Mouse (Mus musculus) heart, postnatal 25 days (tissue): ENCODE measurements around the gene Tas2r144. TPM values are rescaled to one million over a fixed set of nuclear protein-coding genes. Genes with fewer than 3 reads are reported as not detected.

Experiments
- DNase-seq: peaks from one replicate; pipeline ENCODE4 v3.0.0; 2022; ENCODE audit warnings: low spot score
- intact Hi-C: fragments of 180-260 bp; cut with DNase I; formaldehyde crosslinking; loops from one replicate; pipeline ENCODE4 v1.15.1; 2025
- total RNA-seq, 2 experiments: library from RNA; stranded (reverse); gene quantifications; 2 replicates each; pipeline ENCODE4 v1.2.3; 2021

Gene Tas2r144
- not detected for total RNA-seq

- no peak for DNase-seq
- intact Hi-C loops: no loop called here
These were observed at the start of gene Tas2r144 for GRCm38 (mm10) chr6:42215028-42215427. Tas2r144 (plus strand) TSS chr6:42215328.

GRCm38 (mm10) chr6:42182462-42182861 is 32.7 kb upstream of the Tas2r144 start:
- intact Hi-C loops: no loop called here
- DNase-seq: no peak

GRCm38 (mm10) chr6:42186230-42186629 is 28.9 kb upstream of the Tas2r144 start:
- intact Hi-C loops: no loop called here
- DNase-seq: no peak

- intact Hi-C loops: no loop called here
- DNase-seq: no peak
These were observed 17.4 kb upstream of the Tas2r144 start for GRCm38 (mm10) chr6:42197710-42198109.

GRCm38 (mm10) chr6:42199498-42199897 is 15.6 kb upstream of the Tas2r144 start:
- intact Hi-C loops: no loop called here
- DNase-seq: no peak

- intact Hi-C loops: no loop called here
These were observed 7.2 kb downstream of the Tas2r144 start for GRCm38 (mm10) chr6:42222286-42222685.

GRCm38 (mm10) chr6:42225046-42225445 is 9.9 kb downstream of the Tas2r144 start:
- no peak for DNase-seq
- intact Hi-C loops: loop anchor here (5.0 kb wide), 1 partner anchor 102 kb away; no protein-coding TSS in a partner anchor

More at GRCm38 (mm10) chr6:42222286-42222685, 7.2 kb downstream of the Tas2r144 start:
- DNase-seq: no peak

GRCm38 (mm10) chr6:42227240-42228101 is 12.3 kb downstream of the Tas2r144 start:
- intact Hi-C loops: loop anchor here (1.0 to 5.0 kb wide), 3 partner anchors 37 to 356 kb away; partner anchors contain the start of gene Casp2
- no peak for DNase-seq

GRCm38 (mm10) chr6:42229610-42230009 is 14.5 kb downstream of the Tas2r144 start:
- DNase-seq: no peak
- intact Hi-C loops: loop anchor here (5.0 kb wide), 1 partner anchor 98 kb away; no protein-coding TSS in a partner anchor

GRCm38 (mm10) chr6:42231191-42231590 is 16.1 kb downstream of the Tas2r144 start:
- DNase-seq: no peak
- intact Hi-C loops: no loop called here

- no peak for DNase-seq
- intact Hi-C loops: no loop called here
These were observed 22.2 kb downstream of the Tas2r144 start for GRCm38 (mm10) chr6:42237276-42237805.

GRCm38 (mm10) chr6:42241311-42242045 is 26.4 kb downstream of the Tas2r144 start:
- intact Hi-C loops: no loop called here
- no peak for DNase-seq

- DNase-seq: peak; percentile 75
- intact Hi-C loops: loop anchor here (2.0 kb wide), 1 partner anchor 17 kb away; no protein-coding TSS in a partner anchor
These were observed 30.7 kb downstream of the Tas2r144 start, which contains the start of gene Gstk1 for GRCm38 (mm10) chr6:42245711-42246353. Gstk1 (plus strand) TSS chr6:42245935.

- intact Hi-C loops: loop anchor here (2.0 kb wide), 1 partner anchor 16 kb away; no protein-coding TSS in a partner anchor
- no peak for DNase-seq
These were observed 32.0 kb downstream of the Tas2r144 start for GRCm38 (mm10) chr6:42247173-42247572.

- intact Hi-C loops: loop anchor here (2.0 kb wide), 1 partner anchor 15 kb away; no protein-coding TSS in a partner anchor
- no peak for DNase-seq
These were observed 32.9 kb downstream of the Tas2r144 start for GRCm38 (mm10) chr6:42247981-42248380.

- DNase-seq: no peak
- intact Hi-C loops: no loop called here
These were observed 36.7 kb downstream of the Tas2r144 start for GRCm38 (mm10) chr6:42251791-42252190.

GRCm38 (mm10) chr6:42253103-42253502 is 38.0 kb downstream of the Tas2r144 start:
- intact Hi-C loops: no loop called here

GRCm38 (mm10) chr6:42257303-42257863 is 42.3 kb downstream of the Tas2r144 start:
- DNase-seq: no peak
- intact Hi-C loops: no loop called here

More at GRCm38 (mm10) chr6:42253103-42253502, 38.0 kb downstream of the Tas2r144 start:
- DNase-seq: no peak

GRCm38 (mm10) chr6:42260430-42260829 is 45.3 kb downstream of the Tas2r144 start:
- intact Hi-C loops: loop anchor here (10.0 kb wide), 1 partner anchor 1014 kb away; no protein-coding TSS in a partner anchor
- DNase-seq: no peak
